Mouse (Mus musculus) layer of hippocampus, postnatal 36 days (tissue): ENCODE results near the gene Arhgef5. TPM values are rescaled to one million over a fixed set of nuclear protein-coding genes. Genes with fewer than 3 reads are reported as not detected.

ENCODE experiments used
- DNase-seq, 2 experiments: peaks; one replicate each; pipeline ENCODE4 v3.0.0; 2022
- total RNA-seq, 2 experiments: library from RNA; stranded (reverse); gene quantifications; 2 replicates each; pipeline ENCODE4 v1.2.3; 2021

The Arhgef5 gene
- total RNA-seq, 2 experiments from 2014 or later = 2.4 to 2.7 TPM

- no peak for DNase-seq
Observed at GRCm38 (mm10) chr6:43335619-43336234, 70.3 kb downstream of the Arhgef5 start.

DNA sequence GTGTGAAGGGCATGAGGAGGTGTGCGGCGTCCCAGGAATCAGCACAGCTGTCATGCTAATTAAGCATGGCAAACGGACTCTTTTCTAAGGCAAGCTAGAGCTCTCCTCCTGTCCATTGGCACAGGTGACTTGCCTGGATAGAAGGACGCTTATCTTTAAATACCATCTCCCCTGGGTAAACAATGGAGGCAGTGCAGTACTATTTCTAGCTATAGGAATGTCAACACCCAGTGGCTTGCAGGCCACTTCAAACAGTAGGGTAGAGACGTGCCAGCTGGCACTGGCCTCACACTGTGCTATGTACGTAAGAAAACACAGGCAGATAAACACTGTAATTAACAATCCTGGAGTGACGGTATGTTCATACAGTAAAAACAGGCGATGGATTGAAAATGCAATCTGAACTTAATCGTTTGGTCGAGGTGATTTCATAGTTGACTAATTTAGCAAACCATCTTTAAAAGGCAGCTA is 72.1 kb downstream of the Arhgef5 start:
- no peak for DNase-seq

DNA sequence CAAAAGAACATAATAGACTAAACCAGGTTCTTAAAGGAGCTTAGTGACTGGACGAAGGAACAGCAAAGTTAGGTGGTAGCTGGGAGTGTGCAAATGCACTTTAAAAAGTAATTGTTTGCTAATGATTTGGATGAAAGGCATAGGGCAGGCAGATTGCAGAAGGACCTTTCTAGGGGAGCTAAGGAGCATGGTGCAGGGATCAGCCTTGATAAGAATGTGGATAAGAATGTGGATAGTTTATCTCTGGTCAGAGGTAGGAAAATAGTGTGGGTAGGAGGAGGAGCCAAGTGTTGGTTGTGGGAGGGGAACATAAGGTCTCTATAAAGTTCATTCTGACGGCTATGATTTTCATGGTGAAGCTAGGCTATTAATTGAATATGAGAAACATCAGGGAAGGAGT is 73.4 kb downstream of the Arhgef5 start:
- no peak for DNase-seq

Other genes starting within 250 kb of the Arhgef5 start
- not detected for gene Olfr441, start 159.2 kb upstream of the Arhgef5 start, total RNA-seq
- not detected for gene Olfr237-ps1, start 119.0 kb upstream of the Arhgef5 start, total RNA-seq
- not detected for gene Olfr437, start 102.3 kb upstream of the Arhgef5 start, total RNA-seq
- gene Olfr13, start 93.4 kb upstream of the Arhgef5 start, total RNA-seq = not detected
- gene Olfr435, start 68.4 kb upstream of the Arhgef5 start, total RNA-seq = not detected
- gene Olfr434, start 52.6 kb upstream of the Arhgef5 start, total RNA-seq = not detected
- gene Olfr47, start 34.1 kb upstream of the Arhgef5 start, total RNA-seq = not detected
- not detected for gene Nobox, start 44.0 kb downstream of the Arhgef5 start, total RNA-seq